Mouse (Mus musculus): ENCODE data around the gene Scn4b.

- TF ChIP-seq POLR2A (IDR thresholded peaks at IDR 0.05; ENCODE audit: low read depth, low read length) (no peak), CTCF (IDR thresholded peaks at IDR 0.05; ENCODE audit: extremely low read depth, insufficient read depth, insufficient read length, insufficient replicate concordance) (no peak)
Measured at GRCm38 (mm10) chr9:45130119-45130518, 8.1 kb upstream of the Scn4b start.

All from spleen, adult 2 months (tissue).